Mouse (Mus musculus) heart, embryonic 11.5 days (tissue): Measurements from ENCODE around the gene Shroom3. TPM values are rescaled to one million over a fixed set of nuclear protein-coding genes. Genes with fewer than 3 reads are reported as not detected.
A peak's percentile ranks its signal among the peaks of the same experiment; 100 is the strongest.

Experiments
- ATAC-seq: fragments of 200-750 bp; cut with Nextera tagmentation; replicated peaks from 2 replicates; pipeline ENCODE4 v1.8.0; 2017; ENCODE audit warnings: moderate library complexity; ENCODE audit not compliant: insufficient number of reproducible peaks, low FRiP score, low TSS enrichment
- H3K27ac ChIP-seq: fragments of 300-500 bp; sonication (generic); 2 replicates; pipeline ENCODE4 v1.5.1; 2014; ENCODE audit warnings: mild to moderate bottlenecking, low read depth, low read length
- H3K27me3 ChIP-seq: fragments of 300-500 bp; sonication (generic); 2 replicates; pipeline ENCODE4 v1.6.1; 2014; ENCODE audit warnings: mild to moderate bottlenecking, low read length, mixed read lengths; ENCODE audit not compliant: control insufficient read depth, insufficient read depth
- H3K36me3 ChIP-seq: fragments of 300-500 bp; sonication (generic); 2 replicates; pipeline ENCODE4 v1.6.1; 2014; ENCODE audit warnings: mild to moderate bottlenecking, low read length, moderate library complexity, mixed read lengths; ENCODE audit not compliant: control insufficient read depth, insufficient read depth
- H3K4me1 ChIP-seq: fragments of 300-500 bp; sonication (generic); 2 replicates; pipeline ENCODE4 v1.6.1; 2014; ENCODE audit warnings: low read length; ENCODE audit not compliant: control insufficient read depth, insufficient read depth
- H3K4me2 ChIP-seq: fragments of 300-500 bp; sonication (generic); 2 replicates; pipeline ENCODE4 v1.6.1; 2014; ENCODE audit warnings: mild to moderate bottlenecking, moderate library complexity
- H3K4me3 ChIP-seq: fragments of 300-500 bp; sonication (generic); 2 replicates; pipeline ENCODE4 v1.5.1; 2014; ENCODE audit warnings: low read depth, low read length
- H3K9ac ChIP-seq: fragments of 300-500 bp; sonication (generic); 2 replicates; pipeline ENCODE4 v1.6.1; 2014; ENCODE audit warnings: mild to moderate bottlenecking, low read depth, low read length, moderate library complexity
- H3K9me3 ChIP-seq: fragments of 300-500 bp; sonication (generic); replicated peaks from 2 replicates; pipeline ENCODE4 v1.6.1; 2016; ENCODE audit warnings: low read length; ENCODE audit not compliant: control insufficient read depth
- WGBS: fragments of 180-500 bp; shearing (Covaris S2); extraction: QIAGEN DNeasy Blood & Tissue Kit; methylation state at CpG from one replicate; pipeline ENCODE4 v1.1.7; 2014; ENCODE audit not compliant: insufficient replicate concordance; 5-methylcytosine and 5-hydroxymethylcytosine counted together
- polyA plus RNA-seq: library from polyadenylated mRNA; unstranded; fragments of >200 nt; fragmentation: Nextera tagmentation; extraction: Ambion mirVana; gene quantifications from 2 replicates; pipeline ENCODE4 v1.2.1, GENCODE M21; 2014

Gene Shroom3
- polyA plus RNA-seq, 1 experiment from 2014 or later, result 14.9 TPM

GRCm38 (mm10) chr5:92812936-92813335, 129.7 kb downstream of the Shroom3 start:
- H3K27me3 ChIP-seq, result no peaks in the 10 kb centered on the region
- peaks cover 28% of the 10 kb centered on the region for H3K4me1 ChIP-seq
- H3K9ac ChIP-seq, result no peak overlapping the region
- 13% methylated on average over 8 of the region's 8 CpGs for WGBS
- H3K4me3 ChIP-seq, result no peak overlapping the region
- peak overlapping the region; percentile 31 for H3K4me2 ChIP-seq
- no peaks in the 10 kb centered on the region for H3K9me3 ChIP-seq
- H3K27ac ChIP-seq, result peak overlapping the region; percentile 87
- no peaks in the 10 kb centered on the region for H3K36me3 ChIP-seq
- 0 out of 2 replicates have a peak, but pooled peaks have one; percentile 60 for ATAC-seq

GRCm38 (mm10) chr5:92813562-92813961, 130.3 kb downstream of the Shroom3 start:
- WGBS, result 77% methylated on average over 5 of the region's 5 CpGs
- no peaks in the 10 kb centered on the region for H3K27me3 ChIP-seq
- H3K9ac ChIP-seq, result no peak overlapping the region
- no peak for ATAC-seq
- H3K4me3 ChIP-seq, result no peak overlapping the region
- no peaks in the 10 kb centered on the region for H3K9me3 ChIP-seq
- peaks cover 23% of the 10 kb centered on the region for H3K4me1 ChIP-seq
- no peak overlapping the region for H3K27ac ChIP-seq
- H3K36me3 ChIP-seq, result no peaks in the 10 kb centered on the region
- no peak overlapping the region for H3K4me2 ChIP-seq

GRCm38 (mm10) chr5:92814621-92815020, 131.4 kb downstream of the Shroom3 start:
- H3K27me3 ChIP-seq, result no peaks in the 10 kb centered on the region
- H3K9me3 ChIP-seq, result no peaks in the 10 kb centered on the region
- no peak overlapping the region for H3K27ac ChIP-seq
- no peak overlapping the region for H3K9ac ChIP-seq
- no peaks in the 10 kb centered on the region for H3K36me3 ChIP-seq
- H3K4me1 ChIP-seq, result peaks cover 22% of the 10 kb centered on the region
- H3K4me2 ChIP-seq, result no peak overlapping the region
- H3K4me3 ChIP-seq, result no peak overlapping the region
- ATAC-seq, result no peak
- 85% methylated on average over 3 of the region's 3 CpGs for WGBS

GRCm38 (mm10) chr5:92817122-92817822, 134.0 kb downstream of the Shroom3 start:
- Histone ChIP-seq H3K4me1 (peaks cover 18% of the 10 kb centered on the region), H3K9me3 (no peaks in the 10 kb centered on the region), H3K27ac (no peak overlapping the region), H3K36me3 (no peaks in the 10 kb centered on the region), H3K9ac (no peak overlapping the region), H3K4me3 (no peak overlapping the region), H3K27me3 (no peaks in the 10 kb centered on the region), H3K4me2 (no peak overlapping the region)
- WGBS, result 66% methylated on average over 11 of the region's 11 CpGs
- ATAC-seq, result no peak

- peaks cover 24% of the 10 kb centered on the region for H3K4me1 ChIP-seq
- no peak for ATAC-seq
- 53% methylated on average over 3 of the region's 3 CpGs for WGBS
These were observed 138.1 kb downstream of the Shroom3 start for GRCm38 (mm10) chr5:92821370-92821769.

GRCm38 (mm10) chr5:92823495-92823894, 140.3 kb downstream of the Shroom3 start:
- Histone ChIP-seq H3K9ac (no peak overlapping the region), H3K4me3 (no peak overlapping the region), H3K4me2 (no peak overlapping the region), H3K4me1 (peaks cover 24% of the 10 kb centered on the region), H3K27ac (0 out of 2 replicates have a peak overlapping the region, but pooled peaks have one; percentile 2), H3K9me3 (no peaks in the 10 kb centered on the region), H3K36me3 (no peaks in the 10 kb centered on the region), H3K27me3 (no peaks in the 10 kb centered on the region)
- ATAC-seq, result no peak
- 71% methylated on average over 7 of the region's 7 CpGs for WGBS

More at GRCm38 (mm10) chr5:92821370-92821769, 138.1 kb downstream of the Shroom3 start:
- Histone ChIP-seq H3K27ac (no peak overlapping the region), H3K4me3 (no peak overlapping the region), H3K36me3 (no peaks in the 10 kb centered on the region), H3K9ac (no peak overlapping the region), H3K27me3 (no peaks in the 10 kb centered on the region), H3K9me3 (no peaks in the 10 kb centered on the region), H3K4me2 (no peak overlapping the region)

- Histone ChIP-seq H3K27me3 (no peaks in the 10 kb centered on the region), H3K9ac (no peak overlapping the region), H3K4me3 (no peak overlapping the region), H3K4me1 (peaks cover 24% of the 10 kb centered on the region), H3K9me3 (no peaks in the 10 kb centered on the region), H3K36me3 (no peaks in the 10 kb centered on the region), H3K4me2 (no peak overlapping the region), H3K27ac (peak overlapping the region; percentile 2)
- ATAC-seq, result no peak
- WGBS, result 40% methylated on average over 10 of the region's 10 CpGs
These were observed 141.2 kb downstream of the Shroom3 start for GRCm38 (mm10) chr5:92824304-92825009.

GRCm38 (mm10) chr5:92830391-92830790, 147.2 kb downstream of the Shroom3 start:
- H3K9ac ChIP-seq, result no peak overlapping the region
- no peaks in the 10 kb centered on the region for H3K36me3 ChIP-seq
- H3K4me2 ChIP-seq, result no peak overlapping the region
- WGBS, result 77% methylated on average over 1 of the region's 1 CpGs
- H3K9me3 ChIP-seq, result no peaks in the 10 kb centered on the region
- H3K27ac ChIP-seq, result no peak overlapping the region
- no peak for ATAC-seq
- no peak overlapping the region for H3K4me3 ChIP-seq
- H3K4me1 ChIP-seq, result no peaks in the 10 kb centered on the region; the same call in 1 of the 2 replicates
- no peaks in the 10 kb centered on the region for H3K27me3 ChIP-seq
